Mouse (Mus musculus) forebrain, embryonic 14.5 days (tissue): ENCODE results near the gene Scube1. TPM values are rescaled to one million over a fixed set of nuclear protein-coding genes. Genes with fewer than 3 reads are reported as not detected.

ENCODE experiments used
- ATAC-seq: fragments of 200-750 bp; cut with Nextera tagmentation; 2 replicates; pipeline ENCODE4 v1.8.0; 2017; ENCODE audit warnings: mild to moderate bottlenecking, moderate library complexity
- DNase-seq: peaks from one replicate; pipeline ENCODE4 v3.0.0-alpha.2; 2015; ENCODE audit warnings: low spot score
- H3K27ac ChIP-seq: fragments of 300-500 bp; sonication (generic); 2 replicates; pipeline ENCODE4 v1.5.1; 2014; ENCODE audit warnings: low read depth, mild to moderate bottlenecking, control low read depth, low read length, moderate library complexity
- H3K27me3 ChIP-seq: fragments of 300-500 bp; sonication (generic); replicated peaks from 2 replicates; pipeline ENCODE4 v1.6.1; 2014; ENCODE audit warnings: low read length, control low read depth, mixed read lengths; ENCODE audit not compliant: control insufficient read depth, insufficient read depth
- H3K36me3 ChIP-seq: fragments of 300-500 bp; sonication (generic); 2 replicates; pipeline ENCODE4 v1.6.1; 2014; ENCODE audit warnings: low read length, control low read depth; ENCODE audit not compliant: control insufficient read depth, insufficient read depth
- H3K4me1 ChIP-seq: fragments of 300-500 bp; sonication (generic); 2 replicates; pipeline ENCODE4 v1.6.1; 2014; ENCODE audit warnings: antibody characterized with exemption, low read length, control low read depth; ENCODE audit not compliant: control insufficient read depth, insufficient read depth
- H3K4me2 ChIP-seq: fragments of 300-500 bp; sonication (generic); 2 replicates; pipeline ENCODE4 v1.6.1; 2014; ENCODE audit warnings: mild to moderate bottlenecking, control low read depth, low read length
- H3K4me3 ChIP-seq: fragments of 300-500 bp; sonication (generic); 2 replicates; pipeline ENCODE4 v1.5.1; 2014; ENCODE audit warnings: low read depth, low read length, control low read depth
- H3K9ac ChIP-seq: fragments of 300-500 bp; sonication (generic); 2 replicates; pipeline ENCODE4 v1.6.1; 2014; ENCODE audit warnings: mild to moderate bottlenecking, low read length, control low read depth, moderate library complexity
- H3K9me3 ChIP-seq: fragments of 300-500 bp; sonication (generic); replicated peaks from 2 replicates; pipeline ENCODE4 v1.6.1; 2016; ENCODE audit warnings: low read length, control low read depth, mixed read lengths; ENCODE audit not compliant: control insufficient read depth
- WGBS: fragments of 180-500 bp; shearing (Covaris S2); extraction: QIAGEN DNeasy Blood & Tissue Kit; methylation state at CpG from one replicate; pipeline ENCODE4 v1.1.7; 2014; 5-methylcytosine and 5-hydroxymethylcytosine counted together
- polyA plus RNA-seq: library from polyadenylated mRNA; unstranded; fragments of >200 nt; fragmentation: Nextera tagmentation; extraction: Ambion mirVana; gene quantifications from 2 replicates; pipeline ENCODE4 v1.2.1, GENCODE M21; 2014

The Scube1 gene
- polyA plus RNA-seq, 1 experiment from 2014 or later: 8.2 TPM

GRCm38 (mm10) chr15:83606216-83606615 is 118.6 kb downstream of the Scube1 start:
- Histone ChIP-seq H3K36me3 (no peaks in the 10 kb centered on the region), H3K4me3 (no peak overlapping the region), H3K27ac (no peak overlapping the region), H3K27me3 (no peaks in the 10 kb centered on the region), H3K9me3 (no peaks in the 10 kb centered on the region), H3K4me2 (no peak overlapping the region), H3K4me1 (no peaks in the 10 kb centered on the region), H3K9ac (no peak overlapping the region)
- ATAC-seq (no peak), DNase-seq (no peak)
- 95% methylated on average over 11 of the region's 11 CpGs for WGBS

DNA sequence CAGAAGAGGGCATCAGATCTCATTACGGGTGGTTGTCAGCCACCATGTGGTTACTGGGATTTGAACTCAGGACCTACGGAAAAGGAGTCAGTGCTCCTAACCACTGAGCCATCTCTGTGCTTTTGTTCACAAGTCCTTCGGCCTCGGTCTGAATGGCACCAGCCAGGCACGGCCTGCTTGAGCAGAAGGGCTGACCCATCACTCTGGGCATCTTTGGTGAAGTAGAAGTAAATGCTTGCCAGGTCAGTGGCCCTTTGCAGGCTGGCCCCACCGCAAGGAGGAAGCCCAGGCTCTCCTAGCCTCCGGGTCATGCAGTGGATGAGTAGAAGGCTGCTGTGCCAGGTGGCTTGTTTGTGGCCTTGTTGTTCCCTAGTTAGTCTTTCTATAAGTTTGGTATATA is 121.4 kb downstream of the Scube1 start:
- no peak for ATAC-seq
- Histone ChIP-seq H3K4me2 (no peak overlapping the region), H3K27me3 (no peaks in the 10 kb centered on the region), H3K27ac (no peak overlapping the region), H3K4me3 (no peak overlapping the region), H3K9ac (no peak overlapping the region), H3K4me1 (no peaks in the 10 kb centered on the region), H3K9me3 (no peaks in the 10 kb centered on the region), H3K36me3 (no peaks in the 10 kb centered on the region)
- 94% methylated on average over 7 of the region's 7 CpGs for WGBS
- no peak for DNase-seq

GRCm38 (mm10) chr15:83603046-83603396 is 121.8 kb downstream of the Scube1 start:
- no peak for ATAC-seq
- Histone ChIP-seq H3K9ac (no peak overlapping the region), H3K27ac (no peak overlapping the region), H3K4me2 (no peak overlapping the region), H3K27me3 (no peaks in the 10 kb centered on the region), H3K36me3 (no peaks in the 10 kb centered on the region), H3K4me3 (no peak overlapping the region), H3K9me3 (no peaks in the 10 kb centered on the region), H3K4me1 (no peaks in the 10 kb centered on the region)
- DNase-seq: no peak
- WGBS: 94% methylated on average over 1 of the region's 1 CpGs

- 80% methylated on average over 13 of the region's 13 CpGs for WGBS
- Histone ChIP-seq H3K4me3 (no peak overlapping the region), H3K27me3 (no peaks in the 10 kb centered on the region), H3K4me2 (no peak overlapping the region), H3K36me3 (no peaks in the 10 kb centered on the region), H3K9me3 (no peaks in the 10 kb centered on the region), H3K4me1 (no peaks in the 10 kb centered on the region), H3K27ac (no peak overlapping the region), H3K9ac (no peak overlapping the region)
- ATAC-seq: no peak
- DNase-seq: no peak
Measured at GRCm38 (mm10) chr15:83602372-83603045, 122.3 kb downstream of the Scube1 start.

GRCm38 (mm10) chr15:83601185-83601584 is 123.6 kb downstream of the Scube1 start:
- DNase-seq (no peak), ATAC-seq (no peak)
- Histone ChIP-seq H3K4me1 (no peaks in the 10 kb centered on the region), H3K9ac (no peak overlapping the region), H3K27ac (no peak overlapping the region), H3K9me3 (no peaks in the 10 kb centered on the region), H3K36me3 (no peaks in the 10 kb centered on the region), H3K4me3 (no peak overlapping the region), H3K27me3 (no peaks in the 10 kb centered on the region), H3K4me2 (no peak overlapping the region)
- 75% methylated on average over 4 of the region's 4 CpGs for whole genome bisulfite sequencing

GRCm38 (mm10) chr15:83596833-83597232 is 128.0 kb downstream of the Scube1 start:
- peaks cover 12% of the 10 kb centered on the region for H3K4me1 ChIP-seq
- H3K27ac ChIP-seq: no peak overlapping the region
- H3K9me3 ChIP-seq: no peaks in the 10 kb centered on the region
- no peaks in the 10 kb centered on the region for H3K27me3 ChIP-seq
- DNase-seq: no peak
- H3K4me2 ChIP-seq: no peak overlapping the region
- no peak overlapping the region for H3K9ac ChIP-seq
- no peaks in the 10 kb centered on the region for H3K36me3 ChIP-seq
- ATAC-seq: no peak
- H3K4me3 ChIP-seq: no peak overlapping the region
- WGBS: 90% methylated on average over 4 of the region's 4 CpGs

GRCm38 (mm10) chr15:83595364-83595711 is 129.5 kb downstream of the Scube1 start:
- Histone ChIP-seq H3K27ac (no peak overlapping the region), H3K4me1 (peaks cover 12% of the 10 kb centered on the region), H3K9ac (peak overlapping the region; percentile 77), H3K9me3 (no peaks in the 10 kb centered on the region), H3K4me3 (peak overlapping the region; percentile 77), H3K36me3 (0 out of 2 replicates have a peak, but pooled peaks cover 4% of the 10 kb centered on the region), H3K27me3 (no peaks in the 10 kb centered on the region), H3K4me2 (peak overlapping the region; percentile 86)
- WGBS: 38% methylated on average over 7 of the region's 7 CpGs
- ATAC-seq: peak; percentile 36
- DNase-seq: no peak

DNA sequence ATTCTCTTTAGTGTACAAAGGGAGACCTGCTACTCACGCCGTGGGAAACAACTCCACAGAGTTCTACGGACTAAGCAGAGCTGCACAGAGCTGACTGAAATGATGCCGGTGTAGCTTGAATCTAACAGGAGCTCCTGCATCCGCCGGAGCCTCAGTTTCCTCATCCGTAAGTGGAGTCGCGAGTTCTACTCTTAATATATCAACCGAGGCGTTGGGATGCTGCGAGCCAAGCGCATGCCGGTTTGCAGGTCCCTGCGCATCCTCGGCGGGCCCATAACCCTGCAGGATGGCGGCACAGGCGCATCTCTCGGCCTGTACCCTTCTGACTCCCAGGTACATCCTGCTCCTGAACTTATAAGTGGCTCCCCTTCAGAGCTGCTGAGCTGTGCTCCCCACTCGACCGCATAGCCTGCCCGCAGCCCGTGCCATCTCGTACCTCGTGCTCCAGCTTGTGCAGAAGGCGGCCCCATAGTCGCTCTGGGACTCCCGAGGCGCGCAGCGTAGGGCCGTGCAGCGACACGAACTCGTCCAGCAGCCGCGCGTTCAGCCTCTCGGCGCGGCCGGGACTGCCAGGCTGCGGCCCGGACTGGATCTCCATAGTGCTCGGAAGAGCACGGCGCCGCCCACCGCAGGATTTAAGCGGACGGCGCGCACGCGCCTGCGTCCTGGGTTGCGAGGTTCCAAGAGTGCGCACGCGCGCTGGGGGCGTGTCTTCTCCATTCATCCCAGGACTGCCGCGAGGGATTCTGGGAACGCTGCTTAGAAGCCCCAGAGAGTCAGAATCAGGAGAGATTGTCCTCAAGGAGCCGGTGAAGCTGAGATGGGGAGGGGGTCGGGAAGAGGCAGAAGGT is 130.1 kb downstream of the Scube1 start, which contains the start of gene Ttll12:
Gene Ttll12 (minus strand): TSS at position 645 of the 851 bp plus-strand sequence.
- ATAC-seq (peak; percentile 96), DNase-seq (peak; percentile 99)
- peak within 1 kb of the TSS; percentile 86 for H3K4me2 ChIP-seq
- H3K9me3 ChIP-seq: no peaks in the 10 kb centered on the region
- WGBS: under 1% methylated on average over 67 of the region's 68 CpGs
- peaks cover 12% of the 10 kb centered on the region for H3K4me1 ChIP-seq
- H3K27me3 ChIP-seq: no peaks in the 10 kb centered on the region
- peak within 1 kb of the TSS; percentile 77 for H3K4me3 ChIP-seq
- H3K9ac ChIP-seq: peak within 1 kb of the TSS; percentile 77
- H3K36me3 ChIP-seq: 0 out of 2 replicates have a peak, but pooled peaks cover 4% of the 10 kb centered on the region
- H3K27ac ChIP-seq: peak within 1 kb of the TSS; percentile 39; the same call in 1 of the 2 replicates
